Mouse (Mus musculus) embryonic facial prominence, embryonic 14.5 days (tissue): ENCODE data around the gene Erbb4. TPM values are rescaled to one million over a fixed set of nuclear protein-coding genes. Genes with fewer than 3 reads are reported as not detected.

Source experiments
- ATAC-seq: fragments of 200-750 bp; cut with Nextera tagmentation; 2 replicates; pipeline ENCODE4 v1.8.0; 2017; ENCODE audit warnings: low read depth, moderate number of reproducible peaks, moderate TSS enrichment
- DNase-seq: peaks from one replicate; pipeline ENCODE4 v3.0.0-alpha.2; 2015; ENCODE audit warnings: low spot score
- H3K27ac ChIP-seq: fragments of 300-500 bp; sonication (generic); replicated peaks from 2 replicates; pipeline ENCODE4 v1.5.1; 2014; ENCODE audit warnings: low read depth, mild to moderate bottlenecking, low read length, moderate library complexity
- H3K27me3 ChIP-seq: fragments of 300-500 bp; sonication (generic); replicated peaks from 2 replicates; pipeline ENCODE4 v1.6.1; 2014; ENCODE audit warnings: low read length; ENCODE audit not compliant: control insufficient read depth, insufficient read depth
- H3K36me3 ChIP-seq: fragments of 300-500 bp; sonication (generic); 2 replicates; pipeline ENCODE4 v1.6.1; 2014; ENCODE audit warnings: low read length, mixed read lengths; ENCODE audit not compliant: control insufficient read depth, insufficient read depth
- H3K4me1 ChIP-seq: fragments of 300-500 bp; sonication (generic); 2 replicates; pipeline ENCODE4 v1.6.1; 2014; ENCODE audit warnings: antibody characterized with exemption, low read length; ENCODE audit not compliant: control insufficient read depth, insufficient read depth
- H3K4me2 ChIP-seq: fragments of 300-500 bp; sonication (generic); 2 replicates; pipeline ENCODE4 v1.6.1; 2014; ENCODE audit warnings: low read depth, mild to moderate bottlenecking, low read length, moderate library complexity, mixed read lengths
- H3K4me3 ChIP-seq: fragments of 300-500 bp; sonication (generic); 2 replicates; pipeline ENCODE4 v1.5.1; 2014; ENCODE audit warnings: low read depth, mild to moderate bottlenecking, low read length
- H3K9ac ChIP-seq: fragments of 300-500 bp; sonication (generic); 2 replicates; pipeline ENCODE4 v1.6.1; 2014; ENCODE audit warnings: low read depth, mild to moderate bottlenecking, low read length, moderate library complexity, mixed read lengths
- H3K9me3 ChIP-seq: fragments of 300-500 bp; sonication (generic); 2 replicates; pipeline ENCODE4 v1.6.1; 2016; ENCODE audit warnings: low read length; ENCODE audit not compliant: control insufficient read depth
- WGBS: fragments of 180-500 bp; shearing (Covaris S2); extraction: QIAGEN DNeasy Blood & Tissue Kit; methylation state at CpG from one replicate; pipeline ENCODE4 v1.1.7; 2014; 5-methylcytosine and 5-hydroxymethylcytosine counted together
- polyA plus RNA-seq: library from polyadenylated mRNA; unstranded; fragments of >200 nt; fragmentation: Nextera tagmentation; extraction: Ambion mirVana; gene quantifications from 2 replicates; pipeline ENCODE4 v1.2.1, GENCODE M21; 2014

The Erbb4 gene
- polyA plus RNA-seq, 1 experiment from 2014 or later: 1.3 TPM

DNA sequence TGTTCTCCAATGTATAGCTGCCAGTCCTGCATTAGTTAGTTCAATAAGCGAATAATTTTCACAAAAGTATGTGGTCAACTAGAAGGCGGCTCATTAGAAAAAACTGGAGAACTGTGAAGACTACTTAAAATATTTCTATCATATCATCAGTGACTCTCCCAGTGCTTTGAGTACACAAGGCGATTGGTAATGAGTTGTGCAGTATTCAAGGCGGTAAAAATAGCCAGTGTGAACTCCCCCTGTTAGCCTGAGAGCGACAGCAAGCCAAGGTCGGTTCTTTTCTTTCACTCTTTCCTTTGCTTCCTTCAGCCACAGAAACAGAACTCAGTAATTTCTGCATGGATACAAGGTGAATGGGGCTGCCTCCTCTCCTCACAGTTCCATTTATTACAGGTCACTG is 22.1 kb downstream of the Erbb4 start:
- Histone ChIP-seq H3K36me3 (no peaks in the 10 kb centered on the region), H3K4me3 (no peak overlapping the region), H3K4me1 (no peaks in the 10 kb centered on the region), H3K4me2 (no peak overlapping the region), H3K9ac (no peak overlapping the region), H3K9me3 (no peaks in the 10 kb centered on the region), H3K27me3 (no peaks in the 10 kb centered on the region), H3K27ac (no peak overlapping the region)
- no peak for ATAC-seq
- DNase-seq: no peak
- WGBS: 74% methylated on average over 6 of the region's 6 CpGs

DNA sequence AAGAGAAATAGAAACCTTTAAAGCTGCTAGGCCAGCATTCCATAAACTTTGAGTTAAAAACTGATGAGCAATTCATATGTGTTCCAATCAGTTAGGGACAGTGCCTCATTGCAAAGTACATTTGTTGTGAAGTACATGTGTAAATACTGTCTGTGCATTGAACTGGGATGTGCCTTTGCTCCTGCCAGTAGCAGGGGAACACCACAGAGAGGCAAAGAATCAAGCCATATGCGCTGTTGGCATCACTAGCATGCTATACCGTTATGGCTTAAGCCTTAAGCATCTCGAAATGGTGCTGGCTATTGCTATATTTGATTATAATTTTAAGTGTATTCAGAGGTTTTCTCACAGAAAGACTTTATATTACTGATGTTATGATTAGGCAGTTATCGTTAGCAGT is 58.9 kb downstream of the Erbb4 start:
- no peaks in the 10 kb centered on the region for H3K27me3 ChIP-seq
- ATAC-seq (no peak), DNase-seq (no peak)
- no peak overlapping the region for H3K27ac ChIP-seq
- no peaks in the 10 kb centered on the region for H3K36me3 ChIP-seq
- no peak overlapping the region for H3K4me3 ChIP-seq
- H3K4me1 ChIP-seq: no peaks in the 10 kb centered on the region
- no peaks in the 10 kb centered on the region for H3K9me3 ChIP-seq
- H3K9ac ChIP-seq: no peak overlapping the region
- H3K4me2 ChIP-seq: no peak overlapping the region
- WGBS: 88% methylated on average over 4 of the region's 4 CpGs

DNA sequence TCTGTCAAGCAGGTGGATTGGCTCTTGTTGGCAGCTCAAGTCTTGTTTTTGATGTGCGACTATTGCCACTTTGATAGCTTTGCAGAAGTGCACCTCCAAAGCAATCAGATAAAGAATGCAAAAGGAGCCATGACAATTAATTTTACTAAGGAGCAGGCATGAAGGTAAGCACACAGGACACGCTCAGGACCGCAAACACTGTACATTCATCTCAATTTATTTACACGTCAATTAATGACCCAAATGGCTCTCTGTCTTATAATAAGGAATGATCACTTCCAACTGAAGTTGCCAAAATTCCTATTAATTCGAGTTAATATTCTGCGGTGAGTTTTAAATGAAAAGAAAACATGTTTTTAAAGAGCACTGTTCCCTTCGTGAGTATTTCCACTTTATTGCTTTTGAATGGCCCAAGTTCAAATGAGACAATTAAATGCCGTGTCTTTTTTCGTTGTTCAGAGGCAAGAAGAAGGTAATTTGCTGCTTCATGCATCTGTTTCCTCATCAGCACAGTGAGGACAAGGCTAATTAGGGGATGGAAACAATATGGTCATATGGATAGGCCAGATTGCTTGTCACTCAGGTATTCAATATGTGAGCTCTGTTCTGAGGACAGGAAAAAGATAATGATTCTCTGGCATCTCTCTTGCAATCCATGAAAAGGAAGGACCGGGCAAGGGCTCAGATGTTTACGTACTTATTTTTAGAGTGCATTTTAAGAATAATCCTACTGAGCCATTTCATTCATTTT is 61.5 kb downstream of the Erbb4 start:
- Histone ChIP-seq H3K27me3 (no peaks in the 10 kb centered on the region), H3K4me3 (no peak overlapping the region), H3K9me3 (no peaks in the 10 kb centered on the region), H3K9ac (no peak overlapping the region), H3K27ac (no peak overlapping the region), H3K36me3 (no peaks in the 10 kb centered on the region), H3K4me1 (no peaks in the 10 kb centered on the region), H3K4me2 (no peak overlapping the region)
- ATAC-seq (no peak), DNase-seq (no peak)
- 83% methylated on average over 11 of the region's 11 CpGs for WGBS

DNA sequence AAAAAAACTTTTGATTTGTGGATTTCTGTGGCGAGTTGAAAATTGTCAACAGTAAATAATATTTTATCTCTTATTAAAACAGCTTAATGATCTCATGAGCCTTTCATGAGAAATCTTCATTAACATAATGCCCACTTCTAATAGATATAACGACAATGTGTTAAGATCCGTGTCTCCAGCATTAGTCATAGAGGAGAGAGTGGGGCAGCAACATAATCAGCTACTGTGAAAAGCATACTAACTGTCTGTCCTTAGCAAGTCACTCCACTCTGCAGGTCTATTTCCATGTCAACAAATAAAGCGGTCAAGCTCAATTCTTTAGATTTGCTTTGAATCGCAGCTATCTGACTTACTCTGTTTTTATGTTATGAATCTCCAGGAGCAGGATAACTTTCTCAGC is 80.0 kb downstream of the Erbb4 start:
- Histone ChIP-seq H3K27ac (no peak overlapping the region), H3K4me3 (no peak overlapping the region), H3K9me3 (no peaks in the 10 kb centered on the region), H3K4me1 (no peaks in the 10 kb centered on the region), H3K36me3 (no peaks in the 10 kb centered on the region), H3K27me3 (no peaks in the 10 kb centered on the region), H3K9ac (no peak overlapping the region), H3K4me2 (no peak overlapping the region)
- DNase-seq (no peak), ATAC-seq (no peak)
- WGBS: 72% methylated on average over 5 of the region's 5 CpGs

DNA sequence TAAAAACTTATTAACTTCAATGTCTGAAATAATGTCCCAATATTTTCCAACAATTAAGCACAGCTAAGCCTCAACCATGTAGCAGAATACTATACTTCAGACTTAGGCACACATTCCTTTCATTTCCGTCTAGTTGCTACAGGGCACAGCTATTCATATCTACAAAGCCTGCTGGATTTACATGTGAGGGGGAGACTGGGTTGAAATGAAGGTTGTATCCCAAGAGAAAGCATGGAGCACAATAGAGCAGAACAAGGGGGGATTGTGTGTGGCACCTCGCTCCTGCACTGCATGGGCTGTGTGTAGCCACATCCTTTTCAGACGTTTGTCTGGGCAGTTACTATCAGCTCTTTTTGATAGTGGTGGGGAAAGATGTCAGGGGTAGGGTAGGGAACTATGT is 83.0 kb downstream of the Erbb4 start:
- no peak overlapping the region for H3K4me2 ChIP-seq
- no peaks in the 10 kb centered on the region for H3K9me3 ChIP-seq
- 17% methylated on average over 3 of the region's 3 CpGs for WGBS
- no peak overlapping the region for H3K9ac ChIP-seq
- no peak overlapping the region for H3K4me3 ChIP-seq
- H3K27me3 ChIP-seq: no peaks in the 10 kb centered on the region
- no peaks in the 10 kb centered on the region for H3K36me3 ChIP-seq
- H3K4me1 ChIP-seq: no peaks in the 10 kb centered on the region
- no peak for ATAC-seq
- no peak for DNase-seq
- no peak overlapping the region for H3K27ac ChIP-seq

DNA sequence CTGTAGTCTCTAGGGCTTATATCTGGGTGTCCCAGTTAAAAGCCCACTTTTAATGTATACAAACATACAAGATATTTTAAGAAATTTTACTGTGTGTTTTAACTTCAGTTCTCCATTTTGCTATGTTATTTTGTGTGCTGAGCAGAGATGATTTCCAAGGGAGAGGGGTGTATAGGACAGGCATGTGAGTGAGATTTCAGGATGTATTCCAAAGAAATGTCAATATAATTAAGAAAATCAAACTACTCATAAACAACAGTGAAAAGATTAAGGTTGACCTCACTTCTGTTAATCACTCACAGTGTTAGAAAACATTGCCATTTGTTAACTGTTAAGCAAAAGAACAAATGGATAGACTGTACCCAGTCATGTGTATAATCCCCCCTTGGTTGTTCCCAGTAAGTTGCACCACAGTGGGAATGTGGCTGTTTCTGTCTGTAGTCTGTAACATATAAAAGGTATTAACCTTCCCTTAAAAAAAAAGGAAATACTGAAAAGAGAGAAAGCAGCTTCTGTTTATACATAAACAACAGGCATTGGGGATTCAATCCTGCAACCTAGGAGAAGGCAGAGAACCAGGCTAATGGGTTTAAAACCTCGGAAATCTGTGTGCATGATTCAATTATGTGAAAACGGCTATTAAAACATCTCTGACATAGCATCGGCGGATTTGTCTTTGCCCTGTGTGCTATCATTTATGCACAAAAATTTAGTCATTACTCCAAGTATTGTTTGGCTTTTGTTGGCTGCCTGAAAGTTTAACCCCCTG is 84.5 kb downstream of the Erbb4 start:
- Histone ChIP-seq H3K9ac (no peak overlapping the region), H3K4me2 (no peak overlapping the region), H3K36me3 (no peaks in the 10 kb centered on the region), H3K9me3 (no peaks in the 10 kb centered on the region), H3K27me3 (no peaks in the 10 kb centered on the region), H3K27ac (no peak overlapping the region), H3K4me3 (no peak overlapping the region), H3K4me1 (no peaks in the 10 kb centered on the region)
- WGBS: 65% methylated on average over 4 of the region's 4 CpGs
- DNase-seq (no peak), ATAC-seq (no peak)

DNA sequence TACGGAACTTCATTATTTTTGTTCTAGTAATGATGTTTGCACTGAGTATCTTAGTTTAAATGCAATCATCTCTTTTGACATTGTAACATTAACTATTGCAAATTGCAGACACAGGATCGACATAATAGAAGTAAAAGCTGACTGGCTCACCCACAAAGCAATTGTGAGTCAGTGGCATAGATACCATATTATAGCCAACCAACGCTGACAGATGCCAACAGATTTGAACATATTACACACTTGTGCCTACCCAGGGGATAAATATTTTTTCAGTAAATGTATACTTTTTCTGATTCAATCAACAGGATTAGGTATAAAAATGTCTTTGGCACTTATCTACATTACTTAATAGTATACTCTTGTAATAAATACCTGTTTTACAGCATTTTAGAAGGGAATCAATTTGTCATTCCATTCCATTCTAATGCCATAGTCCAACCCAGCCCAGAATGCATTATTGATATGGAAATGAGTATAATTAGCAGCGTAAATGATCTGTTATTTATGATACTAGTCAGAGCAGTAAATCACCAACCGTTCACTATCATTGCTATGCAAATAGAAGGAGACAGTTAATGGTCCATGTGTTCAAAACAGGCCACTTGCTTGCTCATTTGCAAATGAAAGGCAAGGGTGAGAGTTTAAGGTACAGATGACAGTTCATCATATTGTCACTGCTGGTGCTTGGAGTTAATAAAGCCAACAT is 97.9 kb downstream of the Erbb4 start:
- DNase-seq (no peak), ATAC-seq (no peak)
- no peaks in the 10 kb centered on the region for H3K27me3 ChIP-seq
- H3K27ac ChIP-seq: no peak overlapping the region
- H3K4me2 ChIP-seq: no peak overlapping the region
- WGBS: 82% methylated on average over 5 of the region's 5 CpGs
- H3K36me3 ChIP-seq: no peaks in the 10 kb centered on the region
- H3K4me3 ChIP-seq: no peak overlapping the region
- no peaks in the 10 kb centered on the region for H3K4me1 ChIP-seq
- no peaks in the 10 kb centered on the region for H3K9me3 ChIP-seq
- no peak overlapping the region for H3K9ac ChIP-seq

DNA sequence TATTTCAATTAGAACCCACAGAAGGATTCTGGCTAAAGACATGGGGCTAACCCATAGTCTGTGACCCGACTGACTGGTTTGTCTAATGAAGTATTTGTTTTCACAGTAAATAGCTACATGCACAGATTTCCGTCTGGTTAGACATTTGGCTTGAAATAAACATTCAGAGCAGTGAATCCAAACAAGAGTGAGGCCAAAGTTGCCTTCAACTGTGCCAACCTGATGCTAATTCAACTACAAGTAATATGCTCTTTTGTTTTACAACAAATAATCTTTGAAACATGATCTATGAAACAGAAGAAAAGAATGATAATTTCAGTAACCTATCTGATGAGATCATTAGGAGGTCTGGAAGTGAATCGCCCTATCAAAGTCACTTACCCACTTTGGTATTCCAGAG is 106.5 kb downstream of the Erbb4 start:
- Histone ChIP-seq H3K4me3 (no peak overlapping the region), H3K36me3 (no peaks in the 10 kb centered on the region), H3K4me1 (no peaks in the 10 kb centered on the region), H3K27ac (no peak overlapping the region), H3K4me2 (no peak overlapping the region), H3K9me3 (no peaks in the 10 kb centered on the region), H3K27me3 (no peaks in the 10 kb centered on the region), H3K9ac (no peak overlapping the region)
- ATAC-seq (no peak), DNase-seq (no peak)
- 61% methylated on average over 3 of the region's 3 CpGs for WGBS
